Mouse (Mus musculus): ENCODE measurements around the gene Zfp644. TPM values are rescaled to one million over a fixed set of nuclear protein-coding genes. Genes with fewer than 3 reads are reported as not detected.
"Not testable (repeated sequence)": the region's sequence is repeated elsewhere in the genome, so short reads cannot be mapped to it uniquely, and the experiment has no call there.

Zfp644 gene
- total and polyA plus RNA-seq, 2 experiments from 2014 or later: 45.7 to 78.1 TPM

DNA sequence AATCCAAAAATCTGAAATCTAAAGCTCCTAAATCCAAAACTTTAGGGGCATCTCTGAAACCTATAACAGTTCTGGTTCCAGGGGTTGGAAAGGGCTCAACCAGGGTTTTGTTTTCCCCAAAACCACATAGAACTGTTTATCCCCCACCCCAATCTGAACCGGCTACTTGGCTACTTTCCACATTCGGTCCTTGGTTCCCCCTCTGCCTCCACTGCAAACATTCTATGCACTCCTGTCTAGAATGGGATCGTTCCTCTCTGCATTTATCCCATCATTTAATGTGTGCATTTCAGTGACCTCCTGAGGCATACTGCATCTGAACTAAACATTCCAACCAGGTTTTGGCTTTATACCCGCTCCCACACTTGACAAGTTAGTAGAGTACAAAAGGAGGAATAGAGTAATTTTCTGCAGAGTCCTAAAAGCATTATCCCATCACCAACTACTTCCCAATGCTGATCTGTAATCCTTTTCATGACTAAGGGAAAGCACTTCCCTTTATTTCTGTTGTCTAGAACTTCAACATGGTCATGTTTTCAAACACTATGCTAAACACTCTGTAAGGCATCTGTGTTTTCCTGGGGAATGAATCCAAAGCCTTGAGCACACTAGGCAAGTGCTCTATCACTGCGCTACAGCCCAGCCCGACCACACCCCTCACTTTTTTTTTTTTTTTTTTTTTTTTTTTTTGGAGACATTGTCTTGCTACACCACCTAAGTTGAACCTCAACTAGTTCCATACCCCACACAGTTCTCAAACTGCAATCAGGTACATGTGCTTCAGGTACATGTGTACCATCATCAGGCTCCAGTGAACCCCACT lies 16.2 kb downstream of the Zfp644 start:
- TF ChIP-seq EP300 (IDR thresholded peaks at IDR 0.05; ENCODE audit: low read depth): no peak
- no peak for TF ChIP-seq CTCF (IDR thresholded peaks at IDR 0.05; ENCODE audit: low read depth)
- DNase-seq (ENCODE audit: low spot score) (no peak), ATAC-seq (ENCODE audit: insufficient read depth, low read depth) (no peak)
- Histone ChIP-seq H3K36me3 (replicated peaks; ENCODE audit: control insufficient read depth, insufficient read depth, low read length) (0 out of 2 replicates have a peak, but pooled peaks cover 3% of the 10 kb centered on the region), H3K9me3 (replicated peaks; ENCODE audit: control insufficient read depth, low read length) (no peaks in the 10 kb centered on the region), H3K9ac (replicated peaks; ENCODE audit: low read depth, low read length) (no peak overlapping the region), H3K4me3 (ENCODE audit: low read depth, low read length) (no peak overlapping the region), H3K27me3 (ENCODE audit: control insufficient read depth, insufficient read depth, low read length) (no peaks in the 10 kb centered on the region), H3K4me1 (ENCODE audit: control insufficient read depth, insufficient read depth) (no peaks in the 10 kb centered on the region), H3K27ac (ENCODE audit: low read depth) (no peak overlapping the region), H3K4me2 (ENCODE audit: low read depth, low read length) (no peak overlapping the region)
- 89% methylated on average over 6 of the region's 6 CpGs for WGBS

- Histone ChIP-seq H3K4me3 (ENCODE audit: low read depth, low read length) (no peak overlapping the region), H3K9me3 (replicated peaks; ENCODE audit: control insufficient read depth, low read length) (no peaks in the 10 kb centered on the region), H3K27me3 (ENCODE audit: control insufficient read depth, insufficient read depth, low read length) (no peaks in the 10 kb centered on the region), H3K4me2 (ENCODE audit: low read depth, low read length) (no peak overlapping the region), H3K36me3 (replicated peaks; ENCODE audit: control insufficient read depth, insufficient read depth, low read length) (no peaks in the 10 kb centered on the region), H3K4me1 (ENCODE audit: control insufficient read depth, insufficient read depth) (no peaks in the 10 kb centered on the region), H3K27ac (ENCODE audit: low read depth) (no peak overlapping the region), H3K9ac (replicated peaks; ENCODE audit: low read depth, low read length) (no peak overlapping the region)
- 79% methylated on average over 1 of the region's 1 CpGs for WGBS
- ATAC-seq (ENCODE audit: insufficient read depth, low read depth) (no peak), DNase-seq (ENCODE audit: low spot score) (no peak)
- no peak for TF ChIP-seq CTCF (IDR thresholded peaks at IDR 0.05; ENCODE audit: low read depth)
- TF ChIP-seq EP300 (IDR thresholded peaks at IDR 0.05; ENCODE audit: low read depth): no peak
Observed at GRCm38 (mm10) chr5:106679659-106680058, 17.4 kb downstream of the Zfp644 start.

GRCm38 (mm10) chr5:106678823-106679222 lies 18.3 kb downstream of the Zfp644 start:
- H3K36me3 ChIP-seq (replicated peaks; ENCODE audit: control insufficient read depth, insufficient read depth, low read length); H3K9ac ChIP-seq (replicated peaks; ENCODE audit: low read depth, low read length); H3K4me3 ChIP-seq (ENCODE audit: low read depth, low read length); ATAC-seq (ENCODE audit: insufficient read depth, low read depth); H3K4me2 ChIP-seq (ENCODE audit: low read depth, low read length); H3K4me1 ChIP-seq (ENCODE audit: control insufficient read depth, insufficient read depth); H3K27me3 ChIP-seq (ENCODE audit: control insufficient read depth, insufficient read depth, low read length); H3K27ac ChIP-seq (ENCODE audit: low read depth); H3K9me3 ChIP-seq (replicated peaks; ENCODE audit: control insufficient read depth, low read length); DNase-seq (ENCODE audit: low spot score): not testable (repeated sequence)
- WGBS: 17% methylated on average over 1 of the region's 1 CpGs

GRCm38 (mm10) chr5:106676784-106677183 lies 20.3 kb downstream of the Zfp644 start:
- no peak overlapping the region for H3K4me2 ChIP-seq (ENCODE audit: low read depth, low read length)
- H3K9me3 ChIP-seq (replicated peaks; ENCODE audit: control insufficient read depth, low read length): no peaks in the 10 kb centered on the region
- 83% methylated on average over 9 of the region's 9 CpGs for WGBS
- DNase-seq (ENCODE audit: low spot score): no peak
- TF ChIP-seq EP300 (IDR thresholded peaks at IDR 0.05; ENCODE audit: low read depth) (no peak), CTCF (IDR thresholded peaks at IDR 0.05; ENCODE audit: low read depth) (no peak)
- ATAC-seq (ENCODE audit: insufficient read depth, low read depth): no peak
- no peaks in the 10 kb centered on the region for H3K36me3 ChIP-seq (replicated peaks; ENCODE audit: control insufficient read depth, insufficient read depth, low read length)
- H3K27ac ChIP-seq (ENCODE audit: low read depth): no peak overlapping the region
- peaks cover 11% of the 10 kb centered on the region for H3K4me1 ChIP-seq (ENCODE audit: control insufficient read depth, insufficient read depth)
- no peak overlapping the region for H3K4me3 ChIP-seq (ENCODE audit: low read depth, low read length)
- H3K27me3 ChIP-seq (ENCODE audit: control insufficient read depth, insufficient read depth, low read length): no peaks in the 10 kb centered on the region
- H3K9ac ChIP-seq (replicated peaks; ENCODE audit: low read depth, low read length): no peak overlapping the region

- H3K9me3 ChIP-seq (replicated peaks; ENCODE audit: control insufficient read depth, low read length): no peaks in the 10 kb centered on the region
- H3K27me3 ChIP-seq (ENCODE audit: control insufficient read depth, insufficient read depth, low read length): no peaks in the 10 kb centered on the region
- ATAC-seq (ENCODE audit: insufficient read depth, low read depth): no peak
- H3K36me3 ChIP-seq (replicated peaks; ENCODE audit: control insufficient read depth, insufficient read depth, low read length): peaks cover 13% of the 10 kb centered on the region; the same call in 1 of the 2 replicates
- no peak for DNase-seq (ENCODE audit: low spot score)
- TF ChIP-seq CTCF (IDR thresholded peaks at IDR 0.05; ENCODE audit: low read depth) (no peak), EP300 (IDR thresholded peaks at IDR 0.05; ENCODE audit: low read depth) (no peak)
- H3K4me1 ChIP-seq (ENCODE audit: control insufficient read depth, insufficient read depth): peaks cover 11% of the 10 kb centered on the region
- no peak overlapping the region for H3K4me3 ChIP-seq (ENCODE audit: low read depth, low read length)
- no peak overlapping the region for H3K4me2 ChIP-seq (ENCODE audit: low read depth, low read length)
- H3K27ac ChIP-seq (ENCODE audit: low read depth): peak overlapping the region; percentile 8; the same call in 1 of the 2 replicates
- H3K9ac ChIP-seq (replicated peaks; ENCODE audit: low read depth, low read length): no peak overlapping the region
Observed at GRCm38 (mm10) chr5:106672597-106672996, 24.5 kb downstream of the Zfp644 start.

DNA sequence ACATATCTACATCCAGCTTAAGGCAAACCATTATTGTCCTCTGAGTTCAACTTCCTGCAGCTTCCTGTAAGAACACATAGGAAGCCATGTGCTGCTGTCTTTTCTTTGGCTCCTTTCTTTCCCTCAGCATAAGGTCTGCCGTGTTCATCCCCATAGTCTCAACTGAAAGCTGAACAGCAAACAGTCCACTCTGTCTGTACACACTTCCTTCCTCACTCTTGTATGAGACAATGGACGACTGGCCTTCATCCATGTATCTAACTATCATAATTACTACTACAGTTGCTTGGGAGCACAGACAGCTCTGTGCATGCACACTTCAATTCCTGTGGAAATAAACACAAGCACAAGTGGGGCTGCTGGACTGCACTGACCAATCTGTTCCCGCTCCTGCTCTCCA lies 25.2 kb downstream of the Zfp644 start:
- Histone ChIP-seq H3K36me3 (replicated peaks; ENCODE audit: control insufficient read depth, insufficient read depth, low read length) (peaks cover 13% of the 10 kb centered on the region; the same call in 1 of the 2 replicates), H3K4me2 (ENCODE audit: low read depth, low read length) (no peak overlapping the region), H3K9me3 (replicated peaks; ENCODE audit: control insufficient read depth, low read length) (no peaks in the 10 kb centered on the region), H3K27ac (ENCODE audit: low read depth) (peak overlapping the region; percentile 8; the same call in 1 of the 2 replicates), H3K9ac (replicated peaks; ENCODE audit: low read depth, low read length) (no peak overlapping the region), H3K4me1 (ENCODE audit: control insufficient read depth, insufficient read depth) (peaks cover 11% of the 10 kb centered on the region), H3K4me3 (ENCODE audit: low read depth, low read length) (no peak overlapping the region), H3K27me3 (ENCODE audit: control insufficient read depth, insufficient read depth, low read length) (no peaks in the 10 kb centered on the region)
- 55% methylated on average over 3 of the region's 3 CpGs for WGBS
- DNase-seq (ENCODE audit: low spot score) (no peak), ATAC-seq (ENCODE audit: insufficient read depth, low read depth) (peak; percentile 36; the same call in 1 of the 2 replicates)
- no peak for TF ChIP-seq EP300 (IDR thresholded peaks at IDR 0.05; ENCODE audit: low read depth)
- no peak for TF ChIP-seq CTCF (IDR thresholded peaks at IDR 0.05; ENCODE audit: low read depth)

Measured in heart, postnatal 0 days (tissue).